Mouse (Mus musculus) hindbrain, embryonic 11.5 days (tissue): ENCODE data around the gene Minos1. TPM values are rescaled to one million over a fixed set of nuclear protein-coding genes. Genes with fewer than 3 reads are reported as not detected.
A peak's percentile ranks its signal among the peaks of the same experiment; 100 is the strongest.

Experiments
- ATAC-seq: fragments of 200-750 bp; cut with Nextera tagmentation; 2 replicates; pipeline ENCODE4 v1.8.0; 2017; ENCODE audit warnings: mild to moderate bottlenecking, moderate TSS enrichment, moderate library complexity; ENCODE audit not compliant: low FRiP score
- DNase-seq: peaks from one replicate; pipeline ENCODE4 v3.0.0-alpha.2; 2015; ENCODE audit warnings: low spot score
- H3K27ac ChIP-seq: fragments of 300-500 bp; sonication (generic); 2 replicates; pipeline ENCODE4 v1.5.1; 2014; ENCODE audit warnings: mild to moderate bottlenecking, low read depth, low read length
- H3K27me3 ChIP-seq: fragments of 300-500 bp; sonication (generic); 2 replicates; pipeline ENCODE4 v1.6.1; 2014; ENCODE audit warnings: mild to moderate bottlenecking, low read length, moderate library complexity, mixed read lengths; ENCODE audit not compliant: control insufficient read depth, insufficient read depth
- H3K36me3 ChIP-seq: fragments of 300-500 bp; sonication (generic); 2 replicates; pipeline ENCODE4 v1.6.1; 2014; ENCODE audit warnings: mild to moderate bottlenecking, low read length, moderate library complexity, mixed read lengths; ENCODE audit not compliant: control insufficient read depth, insufficient read depth
- H3K4me1 ChIP-seq: fragments of 300-500 bp; sonication (generic); replicated peaks from 2 replicates; pipeline ENCODE4 v1.6.1; 2014; ENCODE audit warnings: low read length, mixed read lengths; ENCODE audit not compliant: control insufficient read depth, insufficient read depth
- H3K4me2 ChIP-seq: fragments of 300-500 bp; sonication (generic); replicated peaks from 2 replicates; pipeline ENCODE4 v1.6.1; 2014; ENCODE audit warnings: mild to moderate bottlenecking, low read depth, low read length
- H3K4me3 ChIP-seq: fragments of 300-500 bp; sonication (generic); 2 replicates; pipeline ENCODE4 v1.5.1; 2014; ENCODE audit warnings: low read depth, low read length
- H3K9ac ChIP-seq: fragments of 300-500 bp; sonication (generic); 2 replicates; pipeline ENCODE4 v1.6.1; 2014; ENCODE audit warnings: low read depth, low read length
- H3K9me3 ChIP-seq: fragments of 300-500 bp; sonication (generic); 2 replicates; pipeline ENCODE4 v1.6.1; 2016; ENCODE audit warnings: low read length; ENCODE audit not compliant: control insufficient read depth
- WGBS: fragments of 180-500 bp; shearing (Covaris S2); extraction: QIAGEN DNeasy Blood & Tissue Kit; methylation state at CpG from one replicate; pipeline ENCODE4 v1.1.7; 2014; 5-methylcytosine and 5-hydroxymethylcytosine counted together
- polyA plus RNA-seq: library from polyadenylated mRNA; unstranded; fragments of >200 nt; fragmentation: Nextera tagmentation; extraction: Ambion mirVana; gene quantifications from 2 replicates; pipeline ENCODE4 v1.2.1, GENCODE M21; 2014

Gene Minos1
- polyA plus RNA-seq, 1 experiment from 2014 or later: 399 TPM

- Histone ChIP-seq H3K27ac (no peak overlapping the region), H3K9me3 (no peaks in the 10 kb centered on the region), H3K4me2 (no peak overlapping the region), H3K4me3 (no peak overlapping the region), H3K36me3 (no peaks in the 10 kb centered on the region), H3K4me1 (no peaks in the 10 kb centered on the region), H3K27me3 (no peaks in the 10 kb centered on the region), H3K9ac (no peak overlapping the region)
- DNase-seq (no peak), ATAC-seq (no peak)
- WGBS: 69% methylated on average over 6 of the region's 6 CpGs
Measured at GRCm38 (mm10) chr4:139151370-139151769, 20.5 kb upstream of the Minos1 start.

DNA sequence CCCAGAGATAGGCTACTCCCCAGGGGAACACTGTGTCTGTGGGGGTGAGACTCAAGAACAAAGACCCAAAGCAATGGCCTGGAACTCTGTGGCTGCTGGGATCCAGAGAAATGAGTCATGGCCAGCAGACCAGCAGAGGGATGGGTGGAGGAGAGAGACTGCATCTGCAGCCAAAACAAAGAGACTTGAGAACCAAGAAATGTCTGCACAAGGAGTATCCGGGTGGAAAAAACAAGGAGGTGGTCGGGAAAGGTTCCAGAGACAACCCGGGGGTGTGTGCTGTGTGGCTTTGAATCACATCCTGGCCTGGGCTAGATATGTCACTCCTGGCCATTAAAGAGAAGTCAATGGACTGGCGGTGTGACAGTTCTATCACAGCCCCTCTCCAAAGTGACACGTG is 15.8 kb upstream of the Minos1 start:
- no peaks in the 10 kb centered on the region for H3K27me3 ChIP-seq
- ATAC-seq (no peak), DNase-seq (no peak)
- H3K9me3 ChIP-seq: no peaks in the 10 kb centered on the region
- no peaks in the 10 kb centered on the region for H3K36me3 ChIP-seq
- no peaks in the 10 kb centered on the region for H3K4me1 ChIP-seq
- no peak overlapping the region for H3K4me3 ChIP-seq
- no peak overlapping the region for H3K27ac ChIP-seq
- H3K9ac ChIP-seq: no peak overlapping the region
- no peak overlapping the region for H3K4me2 ChIP-seq
- 89% methylated on average over 5 of the region's 5 CpGs for WGBS

DNA sequence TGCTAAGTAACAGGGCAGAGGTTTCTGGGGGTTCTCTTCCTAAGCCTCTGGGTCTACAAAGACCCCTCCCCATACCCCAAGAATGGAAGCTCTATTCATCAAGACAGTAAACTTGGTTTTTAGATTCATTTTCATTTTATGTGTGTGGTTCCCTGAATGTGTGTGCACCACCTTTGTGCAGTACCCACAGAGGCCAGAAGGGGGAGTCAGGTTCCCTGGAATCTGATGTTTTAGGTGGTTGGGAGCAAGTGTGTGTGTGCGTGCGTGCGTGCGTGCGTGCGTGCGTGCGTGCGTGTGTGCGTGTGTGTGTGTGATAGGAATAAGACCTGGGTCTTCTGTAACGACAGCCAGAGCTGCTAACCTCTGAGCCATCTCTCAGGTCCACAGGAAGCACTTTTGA is 14.2 kb upstream of the Minos1 start:
- no peak for ATAC-seq
- Histone ChIP-seq H3K9me3 (no peaks in the 10 kb centered on the region), H3K4me1 (no peaks in the 10 kb centered on the region), H3K9ac (no peak overlapping the region), H3K27ac (no peak overlapping the region), H3K4me3 (no peak overlapping the region), H3K36me3 (no peaks in the 10 kb centered on the region), H3K4me2 (no peak overlapping the region), H3K27me3 (no peaks in the 10 kb centered on the region)
- 94% methylated on average over 11 of the region's 11 CpGs for WGBS
- DNase-seq: peak; percentile 35

GRCm38 (mm10) chr4:139144577-139144976 is 13.7 kb upstream of the Minos1 start:
- no peak overlapping the region for H3K4me2 ChIP-seq
- no peaks in the 10 kb centered on the region for H3K36me3 ChIP-seq
- no peak overlapping the region for H3K27ac ChIP-seq
- ATAC-seq (no peak), DNase-seq (no peak)
- no peaks in the 10 kb centered on the region for H3K27me3 ChIP-seq
- no peaks in the 10 kb centered on the region for H3K4me1 ChIP-seq
- H3K9ac ChIP-seq: no peak overlapping the region
- H3K9me3 ChIP-seq: no peaks in the 10 kb centered on the region
- WGBS: 79% methylated on average over 4 of the region's 4 CpGs
- H3K4me3 ChIP-seq: no peak overlapping the region

DNA sequence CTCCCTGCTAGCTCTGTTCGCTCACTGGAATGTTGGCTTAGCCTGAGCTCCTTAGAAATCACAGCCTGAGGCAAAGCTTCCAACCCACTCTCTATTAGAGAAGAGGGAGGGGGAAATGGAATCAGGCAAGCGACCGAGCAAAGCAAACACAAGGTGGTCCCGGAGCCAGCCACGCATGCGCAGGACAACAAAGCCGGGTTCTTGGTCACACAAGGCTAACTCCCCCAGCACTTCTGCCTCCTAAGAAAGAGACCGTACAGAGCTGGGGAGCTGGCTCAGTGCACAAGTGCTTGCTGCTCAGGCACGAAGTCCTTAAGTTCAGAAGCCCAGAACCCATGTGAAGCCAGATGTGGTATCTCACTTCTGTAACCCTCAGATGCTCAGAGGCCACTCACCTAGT is 12.1 kb upstream of the Minos1 start:
- H3K27me3 ChIP-seq: no peaks in the 10 kb centered on the region
- H3K9ac ChIP-seq: no peak overlapping the region
- no peak overlapping the region for H3K4me3 ChIP-seq
- H3K36me3 ChIP-seq: no peaks in the 10 kb centered on the region
- H3K4me2 ChIP-seq: no peak overlapping the region
- no peaks in the 10 kb centered on the region for H3K4me1 ChIP-seq
- no peak overlapping the region for H3K27ac ChIP-seq
- 52% methylated on average over 9 of the region's 9 CpGs for WGBS
- no peaks in the 10 kb centered on the region for H3K9me3 ChIP-seq
- DNase-seq (peak; percentile 49), ATAC-seq (no peak)

GRCm38 (mm10) chr4:139141785-139142184 is 10.9 kb upstream of the Minos1 start:
- H3K27ac ChIP-seq: no peak overlapping the region
- ATAC-seq: no peak
- H3K36me3 ChIP-seq: no peaks in the 10 kb centered on the region
- no peaks in the 10 kb centered on the region for H3K9me3 ChIP-seq
- H3K27me3 ChIP-seq: no peaks in the 10 kb centered on the region
- no peak overlapping the region for H3K4me3 ChIP-seq
- H3K4me1 ChIP-seq: no peaks in the 10 kb centered on the region
- H3K4me2 ChIP-seq: no peak overlapping the region
- DNase-seq: peak; percentile 10
- no peak overlapping the region for H3K9ac ChIP-seq
- WGBS: 75% methylated on average over 6 of the region's 6 CpGs

- WGBS: 79% methylated on average over 2 of the region's 2 CpGs
- no peaks in the 10 kb centered on the region for H3K27me3 ChIP-seq
- no peak overlapping the region for H3K4me2 ChIP-seq
- H3K9ac ChIP-seq: no peak overlapping the region
- no peak for DNase-seq
- no peaks in the 10 kb centered on the region for H3K36me3 ChIP-seq
- no peak for ATAC-seq
- H3K9me3 ChIP-seq: no peaks in the 10 kb centered on the region
- no peaks in the 10 kb centered on the region for H3K4me1 ChIP-seq
- no peak overlapping the region for H3K27ac ChIP-seq
- H3K4me3 ChIP-seq: no peak overlapping the region
Measured at GRCm38 (mm10) chr4:139140267-139140666, 9.4 kb upstream of the Minos1 start.

DNA sequence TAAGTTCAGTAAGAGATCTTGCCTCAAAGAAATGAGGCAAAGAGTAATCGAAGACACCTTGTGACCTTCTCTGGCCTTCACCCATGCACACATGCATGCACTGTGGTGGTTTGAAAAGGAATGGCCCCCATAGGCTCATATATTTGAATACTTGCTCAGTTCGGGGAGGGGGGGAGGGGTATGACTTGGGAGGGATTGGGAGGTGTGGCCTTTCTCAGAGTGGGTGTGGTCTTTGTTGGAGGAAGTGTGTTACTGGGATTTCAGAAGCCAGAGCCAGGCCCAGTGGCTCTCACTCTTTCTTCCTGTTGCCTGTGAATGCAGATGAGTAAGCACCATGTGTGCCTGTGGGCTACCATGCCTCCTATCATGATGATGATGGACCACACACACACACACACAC is 5.1 kb upstream of the Minos1 start:
- DNase-seq: no peak
- Histone ChIP-seq H3K9ac (no peak overlapping the region), H3K9me3 (no peaks in the 10 kb centered on the region), H3K4me3 (no peak overlapping the region), H3K4me2 (no peak overlapping the region), H3K4me1 (no peaks in the 10 kb centered on the region), H3K36me3 (no peaks in the 10 kb centered on the region), H3K27me3 (no peaks in the 10 kb centered on the region), H3K27ac (no peak overlapping the region)
- no peak for ATAC-seq
- 88% methylated on average over 2 of the region's 2 CpGs for WGBS

- Histone ChIP-seq H3K4me2 (no peak overlapping the region), H3K9me3 (no peaks in the 10 kb centered on the region), H3K27me3 (no peaks in the 10 kb centered on the region), H3K4me1 (0 out of 2 replicates have a peak, but pooled peaks cover 2% of the 10 kb centered on the region), H3K4me3 (no peak overlapping the region), H3K36me3 (no peaks in the 10 kb centered on the region), H3K27ac (no peak overlapping the region), H3K9ac (no peak overlapping the region)
- ATAC-seq (no peak), DNase-seq (no peak)
- WGBS: 79% methylated on average over 5 of the region's 5 CpGs
Measured at GRCm38 (mm10) chr4:139133109-139133508, 2.2 kb upstream of the Minos1 start.
